Mouse (Mus musculus) liver, embryonic 16.5 days (tissue): ENCODE results near the gene Btn2a2. TPM values are rescaled to one million over a fixed set of nuclear protein-coding genes. Genes with fewer than 3 reads are reported as not detected.
"Not testable (repeated sequence)": the region's sequence is repeated elsewhere in the genome, so short reads cannot be mapped to it uniquely, and the experiment has no call there.

Source experiments
- ATAC-seq: fragments of 200-750 bp; cut with Nextera tagmentation; 2 replicates; pipeline ENCODE4 v1.8.0; 2017; ENCODE audit warnings: low read depth, mild to moderate bottlenecking, moderate number of reproducible peaks, moderate library complexity
- H3K27ac ChIP-seq: fragments of 300-500 bp; sonication (generic); 2 replicates; pipeline ENCODE4 v1.5.1; 2014; ENCODE audit warnings: mild to moderate bottlenecking, low read length
- H3K27me3 ChIP-seq: fragments of 300-500 bp; sonication (generic); 2 replicates; pipeline ENCODE4 v1.6.1; 2014; ENCODE audit warnings: low read depth, low read length, mixed read lengths; ENCODE audit not compliant: control insufficient read depth, insufficient read depth
- H3K36me3 ChIP-seq: fragments of 300-500 bp; sonication (generic); 2 replicates; pipeline ENCODE4 v1.6.1; 2014; ENCODE audit warnings: mild to moderate bottlenecking; ENCODE audit not compliant: control insufficient read depth, insufficient read depth
- H3K4me1 ChIP-seq: fragments of 300-500 bp; sonication (generic); 2 replicates; pipeline ENCODE4 v1.6.1; 2014; ENCODE audit warnings: low read depth, low read length, mixed read lengths; ENCODE audit not compliant: control insufficient read depth
- H3K4me2 ChIP-seq: fragments of 300-500 bp; sonication (generic); 2 replicates; pipeline ENCODE4 v1.6.1; 2014; ENCODE audit warnings: low read depth, low read length, mixed read lengths
- H3K4me3 ChIP-seq: fragments of 300-500 bp; sonication (generic); 2 replicates; pipeline ENCODE4 v1.5.1; 2014; ENCODE audit warnings: low read depth, mild to moderate bottlenecking, low read length
- H3K9ac ChIP-seq: fragments of 300-500 bp; sonication (generic); 2 replicates; pipeline ENCODE4 v1.6.1; 2014; ENCODE audit warnings: low read depth, low read length
- H3K9me3 ChIP-seq: fragments of 300-500 bp; sonication (generic); replicated peaks from 2 replicates; pipeline ENCODE4 v1.6.1; 2016; ENCODE audit warnings: low read length; ENCODE audit not compliant: control insufficient read depth
- WGBS: fragments of 180-500 bp; shearing (Covaris S2); extraction: QIAGEN DNeasy Blood & Tissue Kit; methylation state at CpG from one replicate; pipeline ENCODE4 v1.1.7; 2014; ENCODE audit not compliant: insufficient replicate concordance; 5-methylcytosine and 5-hydroxymethylcytosine counted together
- polyA plus RNA-seq: library from polyadenylated mRNA; unstranded; fragments of >200 nt; fragmentation: Nextera tagmentation; extraction: Ambion mirVana; gene quantifications from 2 replicates; pipeline ENCODE4 v1.2.1, GENCODE M21; 2015

The Btn2a2 gene
- polyA plus RNA-seq, result not detected in 2 replicates

DNA sequence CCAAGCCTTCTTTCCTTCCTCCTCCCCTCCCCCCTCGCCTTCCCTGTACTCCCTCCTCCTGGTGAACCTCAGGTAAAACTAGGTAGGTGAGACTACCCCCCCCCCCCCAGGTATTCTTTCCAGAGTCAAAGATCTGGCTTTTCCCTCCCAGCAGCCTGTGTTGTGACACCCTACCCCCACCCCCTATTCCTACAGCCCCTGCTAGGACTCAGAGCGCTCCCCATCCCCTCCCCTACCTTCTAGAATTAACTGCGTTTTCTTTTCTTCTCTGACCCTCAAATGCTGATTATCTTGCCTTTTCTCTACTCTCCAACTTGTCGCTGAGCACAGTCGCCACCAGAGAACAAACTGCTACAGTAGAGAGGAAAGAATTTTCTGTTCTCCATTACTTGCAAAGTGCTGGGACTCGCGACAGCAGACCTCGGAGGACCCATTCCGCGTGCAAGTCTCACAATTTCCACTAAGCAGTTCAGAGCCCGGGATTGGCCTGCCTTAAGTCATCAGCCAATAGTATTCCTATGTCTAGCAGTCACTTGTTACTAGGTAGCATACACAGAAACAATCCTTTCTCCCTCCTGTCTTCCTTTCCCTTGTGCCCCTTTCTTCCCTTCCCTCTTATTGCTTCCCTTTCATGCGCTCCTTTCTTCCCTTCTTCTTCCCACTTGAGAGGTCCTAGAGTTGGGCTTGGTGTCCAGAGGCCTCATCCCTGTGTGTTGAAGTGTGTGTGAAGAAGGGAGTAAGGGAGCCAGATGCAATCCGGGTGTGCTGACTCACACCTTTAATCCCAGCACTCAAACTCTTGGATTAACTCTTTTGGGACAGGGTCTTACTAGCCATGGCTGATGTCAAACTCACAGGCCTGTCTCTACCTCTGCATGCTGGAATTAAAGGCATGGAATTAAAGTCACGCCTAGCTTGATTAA lies at the start of gene Btn2a2:
TSS of gene Btn2a2 (minus strand) at position 458 of the 923 bp plus-strand sequence.
- peak within 1 kb of the TSS; percentile 55 for H3K4me2 ChIP-seq
- H3K9me3 ChIP-seq, result no peaks in the 10 kb centered on the region
- peaks cover 14% of the 10 kb centered on the region for H3K4me1 ChIP-seq
- no peaks in the 10 kb centered on the region for H3K36me3 ChIP-seq
- peak; percentile 69 for ATAC-seq
- 0 out of 2 replicates have a peak within 1 kb of the TSS, but pooled peaks have one; percentile 18 for H3K4me3 ChIP-seq
- 6% methylated on average over 13 of the region's 14 CpGs for WGBS
- H3K27me3 ChIP-seq, result peaks cover 5% of the 10 kb centered on the region
- no peak within 1 kb of the TSS for H3K27ac ChIP-seq
- H3K9ac ChIP-seq, result no peak within 1 kb of the TSS

DNA sequence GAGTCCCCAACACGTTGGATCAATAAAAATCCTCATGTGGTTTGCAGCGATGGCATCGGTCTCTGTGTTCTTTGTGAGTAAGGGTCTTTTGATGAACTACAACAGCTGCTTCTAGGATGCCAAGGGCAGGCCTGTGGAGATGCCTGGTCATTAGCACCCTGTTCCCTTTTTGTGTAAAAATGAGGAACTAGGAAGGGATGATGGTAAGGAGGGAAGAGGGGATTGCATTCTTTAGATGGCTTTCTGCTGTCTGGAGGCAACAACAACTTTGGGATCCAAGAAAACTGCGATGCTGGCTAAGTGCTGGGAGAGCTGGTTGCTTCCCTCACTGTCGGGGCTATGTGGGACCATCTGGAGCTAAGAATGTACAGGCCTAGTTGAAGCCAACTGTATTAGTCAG lies 49.6 kb upstream of the Btn2a2 start:
- WGBS, result 70% methylated on average over 5 of the region's 5 CpGs
- peak overlapping the region; percentile 57 for H3K27ac ChIP-seq
- H3K27me3 ChIP-seq, result no peaks in the 10 kb centered on the region
- no peaks in the 10 kb centered on the region for H3K36me3 ChIP-seq
- peaks cover 20% of the 10 kb centered on the region for H3K4me1 ChIP-seq
- ATAC-seq, result no peak
- peak overlapping the region; percentile 64; the same call in 1 of the 2 replicates for H3K4me2 ChIP-seq
- peak overlapping the region; percentile 74; the same call in 1 of the 2 replicates for H3K9ac ChIP-seq
- no peaks in the 10 kb centered on the region for H3K9me3 ChIP-seq
- peak overlapping the region; percentile 50; the same call in 1 of the 2 replicates for H3K4me3 ChIP-seq

DNA sequence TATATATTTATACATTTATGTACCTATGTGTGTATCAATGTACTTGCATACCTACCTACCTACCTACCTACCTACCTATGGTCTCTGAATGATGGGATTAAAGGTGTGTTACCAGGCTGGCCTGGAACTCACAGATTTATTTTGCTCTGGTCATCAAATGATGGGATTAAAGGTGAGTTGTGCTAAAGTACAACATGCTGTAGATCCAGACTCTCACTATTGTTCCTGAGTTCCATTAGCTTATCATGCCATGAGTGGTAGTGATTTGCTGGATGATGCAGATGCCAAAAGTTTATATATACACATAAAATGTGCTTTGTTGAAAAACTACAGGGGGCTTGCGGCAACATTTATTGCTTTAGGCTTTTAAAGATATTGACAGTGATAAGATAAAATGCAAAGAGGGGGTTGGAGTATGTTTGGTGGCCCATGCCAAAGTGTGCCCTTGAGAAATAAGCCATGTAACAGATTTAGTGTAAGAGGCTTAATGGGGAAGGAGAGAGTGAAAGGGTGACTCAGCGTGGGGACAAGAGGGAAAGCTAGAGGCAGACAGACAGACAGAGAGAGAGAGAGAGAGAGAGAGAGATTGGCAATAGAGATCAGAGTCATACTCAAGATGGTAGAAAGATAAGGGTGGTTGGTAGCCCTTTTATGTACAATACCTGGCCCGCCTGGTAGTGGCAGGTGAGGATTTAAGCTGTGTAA lies 48.5 kb upstream of the Btn2a2 start:
- Histone ChIP-seq H3K9ac (peak overlapping the region; percentile 74), H3K4me1 (peaks cover 28% of the 10 kb centered on the region), H3K27ac (peak overlapping the region; percentile 57), H3K4me2 (peak overlapping the region; percentile 64), H3K9me3 (no peaks in the 10 kb centered on the region), H3K27me3 (no peaks in the 10 kb centered on the region), H3K36me3 (no peaks in the 10 kb centered on the region), H3K4me3 (peak overlapping the region; percentile 50)
- ATAC-seq, result no peak
- WGBS, result 66% methylated on average over 3 of the region's 3 CpGs

DNA sequence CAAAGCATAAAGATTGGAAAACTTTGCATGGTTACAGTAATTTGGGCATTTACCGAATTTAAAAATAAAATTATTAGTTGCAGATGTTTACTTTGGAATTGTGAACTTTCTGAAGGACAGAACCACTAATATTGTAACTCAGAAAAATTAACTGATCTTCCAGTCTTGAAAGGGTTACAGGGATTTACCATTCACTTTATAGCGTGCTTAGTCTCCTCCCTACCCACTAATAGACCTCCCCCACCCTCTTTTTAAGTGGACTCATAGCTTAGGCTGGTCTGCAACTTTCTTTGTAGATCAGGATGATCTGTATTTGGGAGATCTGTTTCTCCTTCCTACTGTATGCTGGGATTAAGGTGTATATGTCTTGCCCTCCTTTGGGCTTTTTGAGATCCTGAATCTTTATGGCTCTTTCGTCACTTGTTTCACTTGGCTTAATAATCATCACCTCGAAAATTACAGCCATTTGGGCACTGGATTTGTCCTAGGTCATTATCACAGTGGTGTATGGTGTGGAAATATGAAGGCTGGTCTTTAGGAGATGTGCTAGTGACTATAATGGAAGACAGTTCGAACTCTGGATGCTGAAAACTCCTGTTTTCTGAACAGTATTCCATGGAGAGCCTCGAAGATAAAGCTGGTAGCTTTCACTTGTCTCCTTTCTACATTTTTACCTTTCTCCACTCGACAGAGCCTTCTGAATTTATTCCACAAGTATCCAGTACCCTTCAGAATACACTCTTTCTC lies 47.6 kb upstream of the Btn2a2 start:
- peak overlapping the region; percentile 84 for H3K9ac ChIP-seq
- peak overlapping the region; percentile 65 for H3K4me3 ChIP-seq
- ATAC-seq, result no peak
- no peaks in the 10 kb centered on the region for H3K27me3 ChIP-seq
- H3K4me2 ChIP-seq, result peak overlapping the region; percentile 64
- H3K27ac ChIP-seq, result peak overlapping the region; percentile 87
- WGBS, result 14% methylated on average over 7 of the region's 7 CpGs
- no peaks in the 10 kb centered on the region for H3K36me3 ChIP-seq
- peaks cover 29% of the 10 kb centered on the region for H3K4me1 ChIP-seq
- H3K9me3 ChIP-seq, result no peaks in the 10 kb centered on the region

DNA sequence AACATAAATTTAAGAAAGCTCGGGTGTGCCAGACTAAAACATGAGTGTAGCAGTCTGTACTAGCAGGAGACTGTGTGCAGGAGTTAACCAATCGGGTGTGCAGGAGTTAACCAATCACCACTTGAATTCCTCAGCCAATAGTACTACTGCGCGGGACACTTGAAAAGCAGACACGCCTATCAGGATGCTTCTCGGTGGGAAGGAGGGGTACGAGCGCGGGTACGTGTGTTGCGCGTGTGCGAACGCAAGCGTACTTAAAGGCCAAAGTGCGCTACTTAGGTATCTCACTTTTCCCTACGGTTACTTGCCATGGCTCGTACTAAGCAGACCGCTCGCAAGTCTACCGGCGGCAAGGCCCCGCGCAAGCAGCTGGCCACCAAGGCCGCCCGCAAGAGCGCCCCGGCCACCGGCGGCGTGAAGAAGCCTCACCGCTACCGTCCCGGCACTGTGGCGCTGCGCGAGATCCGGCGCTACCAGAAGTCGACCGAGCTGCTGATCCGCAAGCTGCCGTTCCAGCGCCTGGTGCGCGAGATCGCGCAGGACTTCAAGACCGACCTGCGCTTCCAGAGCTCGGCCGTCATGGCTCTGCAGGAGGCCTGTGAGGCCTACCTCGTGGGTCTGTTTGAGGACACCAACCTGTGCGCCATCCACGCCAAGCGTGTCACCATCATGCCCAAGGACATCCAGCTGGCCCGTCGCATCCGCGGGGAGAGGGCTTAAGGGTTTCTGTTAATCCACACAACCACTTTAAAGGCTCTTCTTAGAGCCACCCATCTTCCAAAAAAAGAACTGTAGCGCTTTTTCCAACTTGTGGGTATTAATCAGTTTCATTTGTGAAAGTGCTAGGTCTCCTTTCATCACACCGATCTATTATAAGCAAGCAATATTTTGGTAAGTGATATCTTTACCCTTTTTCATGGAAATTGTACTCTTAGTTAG lies 46.7 kb upstream of the Btn2a2 start, which contains the start of gene Hist1h3g:
TSS of gene Hist1h3g (plus strand) at position 286 of the 939 bp plus-strand sequence.
- not testable (repeated sequence) for H3K36me3 ChIP-seq, H3K27me3 ChIP-seq, H3K9me3 ChIP-seq
- Histone ChIP-seq H3K4me1 (peaks cover 24% of the 10 kb centered on the region), H3K4me3 (peak within 1 kb of the TSS; percentile 65), H3K27ac (peak within 1 kb of the TSS; percentile 96), H3K4me2 (peak within 1 kb of the TSS; percentile 64), H3K9ac (peak within 1 kb of the TSS; percentile 84)
- under 1% methylated on average over 42 of the region's 62 CpGs for WGBS
- ATAC-seq, result peak; percentile 81

GRCm38 (mm10) chr13:23534368-23535131 lies 45.9 kb upstream of the Btn2a2 start:
- Histone ChIP-seq H3K4me2 (peak overlapping the region; percentile 64), H3K27ac (peak overlapping the region; percentile 96), H3K4me1 (peaks cover 22% of the 10 kb centered on the region), H3K9ac (peak overlapping the region; percentile 78), H3K9me3 (no peaks in the 10 kb centered on the region), H3K27me3 (no peaks in the 10 kb centered on the region), H3K4me3 (peak overlapping the region; percentile 65), H3K36me3 (no peaks in the 10 kb centered on the region)
- ATAC-seq, result 0 out of 2 replicates have a peak, but pooled peaks have one; percentile 6
- 0% methylated on average over 15 of the region's 15 CpGs for WGBS

GRCm38 (mm10) chr13:23533560-23534367 lies 45.1 kb upstream of the Btn2a2 start, which contains the start of gene Hist1h2af:
Gene Hist1h2af (plus strand): TSS chr13:23533906.
- Histone ChIP-seq H3K4me1 (peaks cover 25% of the 10 kb centered on the region), H3K27ac (peak within 1 kb of the TSS; percentile 96), H3K4me2 (peak within 1 kb of the TSS; percentile 64), H3K9ac (peak within 1 kb of the TSS; percentile 78), H3K4me3 (peak within 1 kb of the TSS; percentile 65)
- peak; percentile 39 for ATAC-seq
- H3K27me3 ChIP-seq, H3K9me3 ChIP-seq, H3K36me3 ChIP-seq: not testable (repeated sequence)
- 0% methylated on average over 25 of the region's 53 CpGs for WGBS
